Mouse (Mus musculus) retina, embryonic 14.5 days (tissue): Measurements from ENCODE around the gene Sec16a.

Experiments
- DNase-seq: peaks from one replicate; pipeline ENCODE4 v3.0.0-alpha.2; 2015; ENCODE audit warnings: low spot score

Sec16a gene

DNA sequence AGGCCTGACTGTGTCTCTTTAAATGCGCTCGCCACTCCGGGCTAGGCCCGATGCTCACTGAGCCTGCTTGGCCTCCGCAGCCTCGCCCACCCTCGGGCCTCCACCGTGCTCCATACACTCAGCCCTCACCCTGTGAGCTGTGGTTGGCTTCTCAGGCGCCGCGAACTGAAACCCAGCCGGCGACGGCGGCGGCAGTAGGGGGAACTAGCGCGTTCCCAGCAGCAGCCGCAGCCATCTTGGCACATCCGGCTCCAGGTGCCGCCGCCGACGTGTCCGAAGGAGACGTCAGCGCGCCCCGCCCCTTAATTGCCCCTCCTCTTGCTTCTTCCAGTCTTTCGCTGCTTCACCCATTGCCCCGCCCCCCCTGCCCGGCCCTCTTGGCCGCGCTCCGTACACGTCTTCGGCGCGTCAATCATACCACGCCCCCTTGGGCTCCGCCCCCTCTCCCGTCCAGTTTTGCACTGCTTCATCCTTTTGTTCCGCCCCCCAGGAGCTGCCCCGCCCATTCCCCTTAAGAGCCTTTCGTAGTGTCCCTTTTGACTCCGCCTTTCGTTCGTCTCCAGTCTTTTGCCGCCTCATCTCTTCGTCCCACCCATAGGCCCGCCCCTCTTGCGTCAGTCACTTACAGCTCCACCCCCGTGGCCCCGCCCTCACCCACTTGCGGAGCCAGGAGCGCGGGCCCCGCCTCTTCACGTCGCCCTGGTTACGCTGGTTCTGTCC lies at the start of gene Sec16a:
TSS of gene Sec16a (minus strand) at position 271 of the 720 bp plus-strand sequence.
- peak; percentile 100 for DNase-seq

- DNase-seq = no peak
Observed at GRCm38 (mm10) chr2:26494396-26494795, 49.4 kb upstream of the Sec16a start.

GRCm38 (mm10) chr2:26493021-26493781 lies 48.2 kb upstream of the Sec16a start:
- no peak for DNase-seq

GRCm38 (mm10) chr2:26490760-26491301 lies 45.8 kb upstream of the Sec16a start:
- no peak for DNase-seq

GRCm38 (mm10) chr2:26488535-26489135 lies 43.6 kb upstream of the Sec16a start:
- peak; percentile 62 for DNase-seq

GRCm38 (mm10) chr2:26487322-26488021 lies 42.5 kb upstream of the Sec16a start:
- peak; percentile 72 for DNase-seq

DNA sequence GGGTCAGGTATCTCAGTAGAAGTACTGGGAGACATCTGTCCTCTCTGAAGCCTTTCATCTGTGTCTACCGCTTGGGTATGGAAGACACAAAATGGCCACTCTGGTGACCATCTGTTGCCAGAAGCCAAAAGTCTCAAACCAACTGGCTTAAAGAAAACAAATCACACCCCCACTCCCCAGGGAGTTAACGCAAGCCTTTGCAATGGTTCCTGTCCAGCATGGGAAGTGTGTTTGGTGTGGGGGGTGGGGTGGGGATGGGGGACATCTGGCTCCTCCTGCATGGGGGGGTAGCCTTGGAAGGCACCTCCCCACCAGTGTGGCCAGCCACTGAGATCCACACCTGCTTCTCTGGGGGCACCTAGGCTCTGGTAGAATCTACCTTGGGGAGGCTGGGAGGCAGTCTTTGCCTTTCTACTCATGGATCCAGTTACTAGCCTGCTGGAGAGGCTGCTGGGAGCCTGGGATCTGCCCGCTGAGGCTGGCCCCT lies 41.9 kb upstream of the Sec16a start:
- peak; percentile 68 for DNase-seq

- no peak for DNase-seq
Observed at GRCm38 (mm10) chr2:26486264-26486810, 41.3 kb upstream of the Sec16a start.

GRCm38 (mm10) chr2:26485710-26486109 lies 40.7 kb upstream of the Sec16a start:
- no peak for DNase-seq

- DNase-seq = no peak
Observed at GRCm38 (mm10) chr2:26485278-26485677, 40.3 kb upstream of the Sec16a start.

- DNase-seq = no peak
Observed at GRCm38 (mm10) chr2:26484169-26484568, 39.2 kb upstream of the Sec16a start.

DNA sequence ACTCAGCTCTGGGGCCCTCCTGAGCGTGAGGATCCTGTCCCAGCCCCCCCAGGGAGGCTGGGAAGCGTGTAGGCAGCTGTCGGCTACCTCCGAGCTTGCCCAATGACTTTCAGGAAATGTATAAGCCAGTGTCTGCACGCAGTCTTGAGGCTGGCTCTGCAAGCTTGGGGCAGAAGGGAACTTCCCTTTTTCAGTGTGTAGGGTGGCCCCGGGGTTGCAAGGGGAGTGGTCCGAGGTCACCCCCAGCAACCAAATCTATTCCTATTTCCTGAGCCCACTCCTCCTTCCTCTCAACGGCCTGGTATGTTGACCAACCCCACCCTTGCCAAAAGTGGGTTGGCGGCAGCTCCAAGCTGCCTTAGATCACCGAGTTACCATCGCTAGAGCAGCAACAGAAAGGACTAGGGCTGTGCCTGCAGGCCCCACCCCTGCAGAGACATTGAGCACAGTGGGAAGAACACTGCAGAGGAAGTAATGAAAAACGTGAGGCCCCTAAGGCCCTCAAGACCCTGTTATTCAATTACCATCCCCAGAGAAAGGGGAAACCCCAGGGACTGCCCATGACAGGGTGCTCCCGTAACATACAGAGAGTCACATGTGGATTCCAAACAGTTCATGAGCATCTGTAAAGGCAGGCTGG lies 38.3 kb upstream of the Sec16a start:
- no peak for DNase-seq

DNA sequence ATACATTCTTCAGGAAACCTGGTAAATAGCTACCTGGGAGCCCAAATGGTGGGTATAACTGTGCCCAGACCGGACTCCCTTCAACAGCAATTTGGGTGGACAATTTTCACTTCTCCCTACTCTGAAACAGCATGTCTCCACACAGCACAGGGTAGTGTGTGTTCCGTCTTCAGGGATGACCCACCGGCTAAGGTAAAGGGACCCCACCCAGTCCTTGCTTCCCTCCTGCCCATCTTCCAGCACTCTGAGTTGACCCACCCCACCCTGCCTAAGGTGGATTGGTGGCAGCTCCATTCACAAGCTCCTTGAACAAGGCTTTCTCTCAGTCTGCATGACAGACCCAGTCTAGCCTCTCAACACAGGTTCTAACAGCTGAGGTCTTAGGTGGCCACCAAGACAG lies 37.8 kb upstream of the Sec16a start:
- no peak for DNase-seq

GRCm38 (mm10) chr2:26481724-26482495 lies 36.9 kb upstream of the Sec16a start:
- DNase-seq = no peak

DNA sequence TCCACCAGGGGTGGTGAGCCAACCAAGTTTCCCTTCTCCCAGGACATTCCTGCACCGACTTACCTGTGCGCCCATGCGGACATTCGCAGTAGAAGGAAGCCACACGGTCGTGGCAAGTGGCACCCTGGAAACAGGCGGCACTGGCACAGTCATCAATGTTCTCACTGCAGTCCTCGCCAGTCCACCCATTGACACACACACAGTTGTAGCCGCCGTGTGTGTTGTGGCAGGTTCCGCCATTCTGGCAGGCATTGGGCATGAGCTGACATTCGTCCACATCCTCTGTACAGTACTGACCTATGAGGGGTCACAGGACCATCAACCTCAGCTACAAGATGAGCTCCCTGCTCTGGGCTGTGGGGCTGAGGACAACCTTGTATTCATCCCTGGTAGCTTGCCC lies 35.9 kb upstream of the Sec16a start:
- no peak for DNase-seq

DNA sequence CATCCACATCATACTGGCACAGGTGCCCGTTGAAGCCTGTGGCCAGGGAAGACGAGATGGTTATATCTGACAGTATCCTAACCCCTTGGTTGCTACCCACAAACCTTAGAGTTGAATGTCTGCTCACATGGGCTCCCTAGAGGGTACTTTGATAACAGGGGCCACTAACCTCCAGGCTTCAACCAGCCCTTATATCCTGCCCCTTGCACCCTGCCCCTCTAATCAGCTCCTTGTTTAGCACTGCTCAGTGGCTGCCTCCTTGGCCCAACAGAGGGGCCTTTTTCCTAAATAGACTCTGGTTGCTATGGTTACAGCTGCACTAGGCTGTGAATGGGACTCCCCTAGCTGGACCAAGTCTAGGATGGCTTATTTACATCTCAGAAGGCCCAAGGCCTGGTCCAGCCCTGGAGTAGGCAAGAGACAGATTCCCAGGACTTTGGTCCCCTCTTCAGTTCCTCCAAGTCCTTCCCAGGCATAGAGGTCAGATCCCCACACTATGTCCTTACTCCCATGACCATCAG lies 33.7 kb upstream of the Sec16a start:
- peak; percentile 36 for DNase-seq

GRCm38 (mm10) chr2:26477911-26478310 lies 32.9 kb upstream of the Sec16a start:
- no peak for DNase-seq

DNA sequence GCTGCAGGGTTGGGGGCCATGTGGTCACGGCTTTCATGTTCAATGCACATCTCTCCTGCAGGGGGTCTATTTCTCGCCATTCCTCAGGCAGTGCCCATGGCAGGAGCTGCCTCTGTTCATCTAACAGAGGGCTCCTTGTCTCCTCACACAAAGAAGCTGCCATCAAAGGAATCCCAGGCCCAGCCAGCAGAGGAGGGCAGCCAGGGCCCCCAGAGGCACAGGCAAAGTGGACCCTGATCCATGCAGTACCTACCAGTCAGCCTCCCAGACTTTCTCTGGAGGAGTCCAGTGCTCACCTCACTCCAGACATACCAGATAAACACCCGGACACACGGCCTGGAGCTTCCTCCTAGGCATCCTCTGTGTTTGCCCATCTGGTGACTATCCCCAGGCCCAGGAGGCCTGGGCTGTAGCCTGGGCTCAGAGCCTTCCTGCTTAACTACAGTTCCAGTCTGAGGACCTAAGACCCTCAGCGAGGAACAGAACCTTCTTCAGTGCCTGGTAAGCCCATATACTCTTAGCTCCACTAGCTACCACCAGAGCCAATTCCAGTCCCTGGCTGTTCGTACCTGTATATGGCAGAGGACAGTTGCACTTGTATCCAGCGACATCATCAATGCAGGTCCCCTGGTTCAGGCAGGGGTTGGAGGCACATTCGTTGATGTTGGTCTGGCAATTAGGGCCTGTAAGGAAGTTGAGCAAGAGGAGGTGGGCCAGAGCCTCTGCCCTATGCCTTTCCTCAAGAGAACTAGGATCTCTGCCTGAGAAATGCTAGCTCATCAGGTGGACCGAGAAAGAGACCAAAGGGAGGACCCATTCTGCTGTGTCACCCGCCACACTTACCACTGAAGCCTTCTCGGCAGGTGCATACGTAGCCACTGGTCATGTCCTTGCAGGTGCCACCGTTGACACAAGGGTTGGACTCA lies 30.8 kb upstream of the Sec16a start:
- peak; percentile 20 for DNase-seq
